Mouse (Mus musculus) CH12.LX (cell line): ENCODE data around the gene Pskh1. TPM values are rescaled to one million over a fixed set of nuclear protein-coding genes. Genes with fewer than 3 reads are reported as not detected.

Experiments used
- DNase-seq: peaks from one replicate; pipeline ENCODE4 v3.0.0-alpha.2; 2013; ENCODE audit errors: extremely low read depth
- H3K27ac ChIP-seq: 2 replicates; pipeline ENCODE4 v1.5.1; 2012; ENCODE audit warnings: low read depth, mild to moderate bottlenecking, control low read depth, moderate library complexity; ENCODE audit not compliant: insufficient read depth
- H3K27me3 ChIP-seq: replicated peaks from 2 replicates; pipeline ENCODE3; 2012; ENCODE audit warnings: inconsistent platforms
- H3K36me3 ChIP-seq, 2 experiments: replicated peaks in 1 of 2; 2 replicates each; pipeline versions ENCODE3 to v1.6.1; 2012; ENCODE audit warnings: inconsistent platforms in 1 of 2, low read length in 1 of 2, mild to moderate bottlenecking in 1 of 2, mixed read lengths in 1 of 2, moderate library complexity in 1 of 2; ENCODE audit not compliant: control insufficient read depth in 1 of 2, insufficient read depth in 1 of 2
- H3K4me1 ChIP-seq, 2 experiments: 2 replicates each; pipeline ENCODE4 v1.6.1; 2012; ENCODE audit warnings: inconsistent platforms in 1 of 2, moderate library complexity in 1 of 2; ENCODE audit not compliant: insufficient read depth in 2 of 2, control insufficient read depth in 1 of 2
- H3K4me2 ChIP-seq: 2 replicates; pipeline ENCODE4 v1.6.1; 2012; ENCODE audit warnings: low read depth, mild to moderate bottlenecking, control low read depth; ENCODE audit not compliant: poor library complexity, insufficient read depth, severe bottlenecking
- H3K4me3 ChIP-seq, 3 experiments: fragments of 150-350 bp in 1 of 3; sonication (generic) in 1 of 3; replicated peaks in 1 of 3; 2 replicates each; pipeline versions ENCODE3 to v1.5.1; 2011 to 2012; ENCODE audit warnings: low read depth in 2 of 3, low read length in 2 of 3, mild to moderate bottlenecking in 2 of 3, moderate library complexity in 2 of 3, control low read depth in 1 of 3, improper control_type of control experiment in 1 of 3, inconsistent platforms in 1 of 3, mixed read lengths in 1 of 3; ENCODE audit not compliant: poor library complexity in 1 of 3
- H3K79me2 ChIP-seq: replicated peaks from 2 replicates; pipeline ENCODE4 v1.6.1; 2012; ENCODE audit warnings: mild to moderate bottlenecking, moderate library complexity; ENCODE audit not compliant: control insufficient read depth, poor library complexity, insufficient read depth, severe bottlenecking; ENCODE audit errors: extremely low read depth
- H3K9ac ChIP-seq: 2 replicates; pipeline ENCODE4 v1.6.1; 2012; ENCODE audit warnings: low read depth, mild to moderate bottlenecking, control low read depth, moderate library complexity; ENCODE audit not compliant: insufficient read depth
- H3K9me3 ChIP-seq: replicated peaks from 2 replicates; pipeline ENCODE3; 2012; ENCODE audit warnings: low read length, inconsistent platforms, mixed read lengths
- BHLHE40 ChIP-seq: IDR thresholded peaks from 2 replicates; pipeline ENCODE4 v1.6.1; 2011; ENCODE audit warnings: mild to moderate bottlenecking, low read depth, low read length, improper control_type of control experiment
- JUN ChIP-seq: IDR thresholded peaks from 2 replicates; pipeline ENCODE4 v1.6.1; 2011; ENCODE audit warnings: low read depth, mild to moderate bottlenecking, low read length, improper control_type of control experiment, moderate library complexity; ENCODE audit not compliant: insufficient read depth
- KAT2A ChIP-seq: IDR thresholded peaks from 2 replicates; pipeline ENCODE4 v1.6.1; 2012; ENCODE audit warnings: low read length, improper control_type of control experiment, inconsistent platforms; ENCODE audit not compliant: insufficient replicate concordance
- MXI1 ChIP-seq: IDR thresholded peaks from 2 replicates; pipeline ENCODE4 v1.6.1; 2011; ENCODE audit warnings: mild to moderate bottlenecking, low read depth, low read length, improper control_type of control experiment
- PAX5 ChIP-seq: IDR thresholded peaks from 2 replicates; pipeline ENCODE4 v1.6.1; 2012; ENCODE audit warnings: low read length, inconsistent platforms, mixed read lengths
- POLR2A ChIP-seq: IDR thresholded peaks from 2 replicates; pipeline ENCODE4 v1.6.1; 2011; ENCODE audit warnings: low read depth, mild to moderate bottlenecking, improper control_type of control experiment, low read length
- SMC3 ChIP-seq: IDR thresholded peaks from 2 replicates; pipeline ENCODE4 v1.6.1; 2011; ENCODE audit warnings: low read depth, low read length, improper control_type of control experiment
- UBTF ChIP-seq: IDR thresholded peaks from 2 replicates; pipeline ENCODE4 v1.6.1; 2012; ENCODE audit warnings: low read depth, mild to moderate bottlenecking, inconsistent platforms, low read length, improper control_type of control experiment, moderate library complexity
- USF2 ChIP-seq: conservative IDR thresholded peaks from 2 replicates; pipeline ENCODE4 v1.6.1; 2011; ENCODE audit warnings: low read depth, low read length, improper control_type of control experiment
- ZC3H11A ChIP-seq: IDR thresholded peaks from 2 replicates; pipeline ENCODE4 v1.6.1; 2012; ENCODE audit warnings: low read depth, mild to moderate bottlenecking, inconsistent platforms, low read length, improper control_type of control experiment
- dilution Hi-C: fragments of 300-500 bp; cut with MboI; formaldehyde crosslinking; loops from 2 replicates; pipeline ENCODE4 v1.14.3; 2020; ENCODE audit warnings: low sequenced_read_pairs; ENCODE audit not compliant: extremely low pct_unique_long_range_greater_than_20kb, extremely low pct_ligation_motif_present
- in situ Hi-C: fragments of 300-500 bp; cut with MboI; formaldehyde crosslinking; loops from 3 replicates; pipeline ENCODE4 v1.14.3; 2019; ENCODE audit warnings: low sequenced_read_pairs, low pct_ligation_motif_present, low pct_unique_long_range_greater_than_20kb, mixed read lengths
- polyA plus RNA-seq: library from polyadenylated mRNA; unstranded; fragments of >175 nt; gene quantifications from 2 replicates; pipeline ENCODE4 v1.2.1, GENCODE M21; 2012; ENCODE audit warnings: low read depth; ENCODE audit not compliant: insufficient read length
- total RNA-seq, 2 experiments: library from RNA; depleted of rRNA; stranded (reverse); fragments of 300-350 nt in 1 of 2; fragments of >200 nt in 1 of 2; gene quantifications; 2 replicates each; pipeline ENCODE4 v1.2.3; 2012 to 2014

Pskh1 gene
- total and polyA plus RNA-seq, 3 experiments: 11.0 to 12.9 (median 12.3) TPM

DNA sequence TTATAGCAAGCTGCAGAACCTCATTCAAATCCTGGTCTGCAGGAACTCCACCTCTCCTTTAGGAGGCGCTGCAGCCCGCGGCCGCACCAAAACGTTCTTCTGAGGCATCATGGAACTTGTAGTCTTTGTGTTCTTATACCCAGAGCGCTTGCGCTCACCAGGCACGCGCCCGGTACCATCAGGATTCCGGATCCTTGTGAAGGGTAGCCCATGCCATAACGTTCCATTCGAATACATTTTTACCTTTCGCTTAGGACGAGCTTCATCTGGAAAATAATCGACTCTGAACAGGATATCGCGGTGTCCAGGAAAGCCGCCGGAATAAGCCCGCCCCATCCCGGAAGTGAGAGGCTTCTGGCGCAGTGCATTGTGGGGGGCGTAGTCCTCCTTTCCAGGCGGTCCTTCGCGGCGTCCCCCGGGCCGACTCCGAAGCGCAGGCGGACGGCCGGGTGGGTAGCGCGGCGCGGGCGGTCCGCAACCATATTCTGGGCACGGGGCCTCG, 45.5 kb upstream of the Pskh1 start, which contains the start of gene Thap11 (continued):
- TF ChIP-seq POLR2A: peak; percentile 58; the same call in 1 of the 2 replicates

DNA sequence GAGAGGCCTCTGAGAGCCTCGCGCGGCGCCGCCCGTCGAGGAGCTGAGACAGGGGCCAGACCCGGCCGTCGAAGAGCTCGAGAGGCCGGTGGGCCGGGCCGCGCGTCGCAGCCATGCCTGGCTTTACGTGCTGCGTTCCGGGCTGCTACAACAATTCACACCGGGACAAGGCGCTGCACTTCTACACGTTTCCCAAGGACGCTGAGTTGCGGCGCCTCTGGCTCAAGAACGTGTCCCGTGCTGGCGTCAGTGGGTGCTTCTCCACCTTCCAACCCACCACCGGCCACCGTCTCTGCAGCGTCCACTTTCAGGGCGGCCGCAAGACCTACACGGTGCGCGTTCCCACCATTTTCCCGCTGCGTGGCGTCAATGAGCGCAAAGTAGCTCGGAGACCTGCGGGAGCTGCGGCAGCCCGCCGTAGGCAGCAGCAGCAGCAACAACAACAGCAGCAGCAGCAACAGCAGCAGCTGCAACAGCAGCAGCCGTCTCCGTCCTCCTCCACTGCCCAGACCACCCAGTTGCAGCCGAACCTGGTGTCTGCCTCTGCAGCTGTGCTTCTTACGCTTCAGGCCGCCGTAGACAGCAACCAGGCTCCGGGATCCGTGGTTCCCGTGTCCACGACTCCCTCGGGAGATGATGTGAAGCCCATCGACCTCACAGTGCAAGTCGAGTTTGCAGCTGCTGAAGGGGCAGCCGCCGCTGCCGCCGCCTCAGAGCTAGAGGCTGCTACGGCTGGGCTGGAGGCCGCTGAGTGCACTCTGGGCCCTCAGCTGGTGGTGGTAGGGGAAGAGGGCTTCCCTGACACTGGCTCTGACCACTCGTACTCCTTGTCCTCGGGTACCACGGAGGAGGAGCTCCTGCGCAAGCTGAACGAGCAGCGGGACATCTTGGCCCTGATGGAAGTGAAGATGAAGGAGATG, 44.7 kb upstream of the Pskh1 start:
- Histone ChIP-seq H3K4me1 (peaks cover 10 to 50% of the 10 kb centered on the region in 2 experiments; a peak in 3 of 4 replicates), H3K4me3 (peak overlapping the region; percentile 76 to 91 (median 80)), H3K27me3 (no peaks in the 10 kb centered on the region), H3K9me3 (no peaks in the 10 kb centered on the region), H3K36me3 (peaks cover 0 to 6% of the 10 kb centered on the region in 2 experiments), H3K79me2 (peaks cover 40% of the 10 kb centered on the region), H3K9ac (peak overlapping the region; percentile 83), H3K27ac (peak overlapping the region; percentile 5), H3K4me2 (peak overlapping the region; percentile 65)
- in situ Hi-C loops: no loop called here
- TF ChIP-seq SMC3 (no peak), UBTF (peak; percentile 44), ZC3H11A (no peak), PAX5 (no peak), MXI1 (peak; percentile 34; the same call in 1 of the 2 replicates), KAT2A (no peak), JUN (no peak)
- DNase-seq: peak; percentile 18
- dilution Hi-C loops: no loop called here

DNA sequence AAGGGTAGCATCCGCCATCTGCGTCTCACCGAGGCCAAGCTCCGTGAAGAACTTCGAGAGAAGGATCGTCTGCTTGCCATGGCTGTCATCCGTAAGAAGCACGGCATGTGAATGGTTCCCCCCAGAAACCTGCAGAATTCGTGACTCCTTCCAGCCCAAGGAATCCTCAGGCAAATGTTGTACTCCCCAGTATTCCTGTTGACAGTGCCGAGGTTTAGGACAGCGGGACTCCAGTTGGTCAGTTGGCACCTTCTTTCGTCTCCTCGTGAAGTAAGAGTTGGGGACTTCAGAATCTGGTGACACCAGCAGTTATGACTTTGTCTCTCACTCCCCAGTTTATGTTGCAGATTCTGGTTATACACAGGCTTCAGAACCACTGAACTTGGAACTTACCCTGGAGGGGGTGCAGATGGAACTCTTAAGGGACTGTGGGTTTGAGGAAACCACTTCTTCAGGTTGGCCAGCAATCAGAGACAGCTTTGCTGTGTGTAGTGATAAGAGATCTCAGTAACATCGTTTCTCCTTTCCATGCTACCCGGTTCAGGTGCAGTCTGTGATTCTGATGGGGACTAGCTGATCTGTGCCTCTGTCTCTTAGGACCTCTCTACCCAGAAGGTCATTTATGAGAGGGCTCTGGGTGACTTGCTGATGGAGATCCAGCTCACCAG, 43.9 kb upstream of the Pskh1 start:
- Histone ChIP-seq H3K27ac (peak overlapping the region; percentile 5; the same call in 1 of the 2 replicates), H3K4me1 (peaks cover 10 to 47% of the 10 kb centered on the region in 2 experiments; a peak in 3 of 4 replicates), H3K4me2 (peak overlapping the region; percentile 65), H3K79me2 (peaks cover 47% of the 10 kb centered on the region), H3K9ac (peak overlapping the region; percentile 83), H3K27me3 (no peaks in the 10 kb centered on the region), H3K9me3 (no peaks in the 10 kb centered on the region), H3K4me3 (peak overlapping the region; percentile 76 to 91 (median 80)), H3K36me3 (peaks cover 0 to 6% of the 10 kb centered on the region in 2 experiments)
- dilution Hi-C loops: no loop called here
- TF ChIP-seq MXI1 (peak; percentile 5; the same call in 1 of the 2 replicates), BHLHE40 (no peak), USF2 (no peak)
- in situ Hi-C loops: no loop called here
- no peak for DNase-seq
